Mouse (Mus musculus) 3134 (cell line): ENCODE results near the gene Brsk2.

ENCODE experiments used
- DNase-seq: peaks from one replicate; pipeline ENCODE4 v3.0.0-alpha.2; 2011; ENCODE audit warnings: low spot score; ENCODE audit not compliant: insufficient read length; ENCODE audit errors: extremely low read depth

Brsk2 gene

GRCm38 (mm10) chr7:142025196-142025595, 75.6 kb downstream of the Brsk2 start:
- DNase-seq: no peak

- DNase-seq: no peak
These were observed 76.4 kb downstream of the Brsk2 start for GRCm38 (mm10) chr7:142025926-142026325.

GRCm38 (mm10) chr7:142030073-142030472, 80.5 kb downstream of the Brsk2 start:
- DNase-seq: no peak

- DNase-seq: peak; percentile 33
These were observed 84.6 kb downstream of the Brsk2 start for GRCm38 (mm10) chr7:142034198-142034597.

GRCm38 (mm10) chr7:142035048-142035811, 85.7 kb downstream of the Brsk2 start:
- DNase-seq: no peak

GRCm38 (mm10) chr7:142037553-142038170, 88.1 kb downstream of the Brsk2 start:
- DNase-seq: no peak

GRCm38 (mm10) chr7:142040756-142041155, 91.2 kb downstream of the Brsk2 start:
- no peak for DNase-seq

GRCm38 (mm10) chr7:142045344-142045743, 95.8 kb downstream of the Brsk2 start:
- no peak for DNase-seq

- DNase-seq: no peak
These were observed 96.4 kb downstream of the Brsk2 start for GRCm38 (mm10) chr7:142045932-142046331.

- DNase-seq: no peak
These were observed 101.0 kb downstream of the Brsk2 start for GRCm38 (mm10) chr7:142050536-142050935.
